Mouse (Mus musculus): ENCODE results near the gene Supv3l1.
"Not testable (repeated sequence)": the region's sequence is repeated elsewhere in the genome, so short reads cannot be mapped to it uniquely, and the experiment has no call there.

Supv3l1 gene

DNA sequence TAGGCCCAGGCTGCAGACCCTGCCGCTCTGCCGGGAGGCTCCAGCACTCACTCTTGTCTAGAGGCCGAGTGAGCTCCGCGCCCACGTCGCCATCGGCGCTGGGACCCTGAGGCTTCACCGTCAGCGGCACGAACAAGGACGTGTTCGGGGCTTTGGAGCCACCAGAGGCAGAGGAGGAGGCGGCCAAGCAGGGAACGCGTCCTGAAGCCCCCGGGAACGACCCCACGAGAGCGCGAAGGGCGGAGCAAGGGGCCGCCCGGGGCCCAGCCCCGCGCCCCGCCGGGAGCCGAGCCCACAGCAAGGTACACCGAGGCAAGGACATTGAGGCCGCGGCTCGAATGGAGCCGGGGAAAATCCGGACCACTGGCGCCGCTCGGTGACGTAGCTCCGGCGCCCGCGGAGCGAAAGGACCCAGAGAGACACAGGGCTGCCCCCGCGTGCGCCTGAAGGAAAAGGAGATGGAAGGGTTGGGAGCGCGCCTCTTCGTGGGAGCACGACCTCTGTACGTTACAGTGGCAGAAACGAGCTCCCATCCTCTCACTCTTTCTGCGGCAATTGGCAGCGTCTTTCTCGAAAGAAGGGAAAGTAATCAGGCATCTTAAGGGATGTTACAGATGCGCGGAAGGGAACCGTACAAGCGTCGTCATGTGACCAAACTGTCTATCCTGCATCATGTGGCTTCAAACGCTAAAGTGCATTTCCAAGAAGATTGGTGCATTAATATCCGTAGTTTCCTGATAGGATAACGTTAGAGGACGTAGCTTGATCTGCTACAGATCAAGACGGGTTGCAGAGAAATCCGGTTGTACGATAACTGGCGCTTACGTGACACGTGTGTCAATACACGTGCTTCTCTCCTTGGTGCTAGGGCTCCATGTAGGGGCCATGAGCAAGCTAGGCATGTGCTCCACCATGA is at the start of gene Supv3l1, which contains the start of gene 4930507D05Rik:
TSS of gene Supv3l1 (minus strand) at position 375 of the 916 bp plus-strand sequence.
TSS of gene 4930507D05Rik (plus strand) at position 126 of the 916 bp plus-strand sequence.
- DNase-seq (ENCODE audit: low read depth, low spot score): peak; percentile 85

DNA sequence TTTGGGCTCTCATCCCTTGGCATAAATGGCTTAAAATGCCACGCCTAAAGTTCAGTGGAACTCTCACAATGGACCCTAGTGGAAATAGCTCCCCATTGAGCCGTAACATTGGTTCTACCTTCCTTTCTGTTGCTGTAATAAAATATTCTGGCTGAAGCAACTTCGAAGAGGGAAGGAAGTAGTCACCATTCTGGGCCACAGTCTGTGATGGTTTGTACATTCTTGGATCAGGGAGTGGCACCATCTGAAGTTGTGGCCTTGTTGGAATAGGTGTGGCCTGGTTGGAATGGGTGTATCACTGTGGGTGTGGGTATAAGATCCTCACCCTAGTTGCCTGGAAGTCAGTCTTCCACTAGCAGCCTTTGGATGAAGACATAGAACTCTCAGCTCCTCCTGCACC is 42.1 kb upstream of the Supv3l1 start:
- DNase-seq (ENCODE audit: low read depth, low spot score): not testable (repeated sequence)

DNA sequence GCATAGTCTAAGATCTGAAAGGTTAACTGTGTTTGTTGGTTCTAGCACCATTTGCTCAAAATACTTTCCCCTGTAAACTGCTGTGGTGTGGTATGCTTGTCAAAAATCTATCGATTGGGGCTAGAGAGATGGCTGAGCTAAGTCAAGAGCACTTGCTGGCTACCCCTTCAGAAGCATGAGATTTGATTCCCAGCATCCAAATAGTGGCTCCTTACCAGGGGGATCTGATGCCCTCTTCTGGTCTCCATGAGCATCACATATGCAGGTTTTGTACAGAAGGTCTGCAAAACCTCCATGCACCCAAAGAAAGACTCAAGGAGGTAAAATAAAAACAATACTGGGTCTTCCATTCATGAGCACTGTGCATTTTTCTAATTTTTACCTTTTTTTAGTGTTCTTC is 38.7 kb upstream of the Supv3l1 start:
- DNase-seq (ENCODE audit: low read depth, low spot score): peak; percentile 41

DNA sequence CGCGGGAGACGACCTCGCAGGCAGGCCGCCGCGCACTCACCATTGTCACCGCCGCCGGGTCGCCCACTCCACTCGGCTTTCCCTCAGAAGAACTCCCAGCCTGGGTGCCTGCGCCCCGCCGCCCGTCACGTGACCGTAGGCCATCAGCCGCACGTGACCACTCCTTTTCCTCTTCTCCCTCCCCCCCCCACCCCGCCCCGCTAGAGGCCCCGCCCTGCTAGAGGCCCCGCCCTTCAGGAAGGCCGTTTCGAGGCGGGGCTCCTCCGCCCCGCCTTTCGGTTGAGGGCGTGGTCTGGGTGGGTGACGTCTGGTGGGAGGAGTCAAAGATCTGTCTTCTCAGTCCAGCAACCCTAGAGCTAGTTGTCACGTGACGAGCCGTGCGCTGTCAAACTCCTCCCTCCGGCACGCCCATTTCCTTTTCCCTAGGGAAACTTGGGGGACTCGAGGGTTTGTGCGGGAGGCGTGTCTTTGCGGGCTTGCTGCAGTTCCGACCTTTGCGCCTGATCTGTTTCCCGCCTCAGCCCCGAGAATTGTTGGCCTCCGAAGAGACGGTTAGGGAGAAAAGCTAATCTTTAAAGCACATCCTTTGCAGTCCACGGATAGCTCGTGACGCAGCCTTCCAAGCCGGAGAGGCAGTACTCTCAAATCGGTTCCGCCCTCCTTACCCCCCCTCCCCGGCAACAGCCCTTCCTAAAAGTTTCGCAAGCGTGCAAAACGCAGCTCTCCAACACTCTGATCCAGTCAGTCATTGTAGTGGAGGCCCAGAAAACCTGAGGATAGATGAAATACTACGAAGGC is 37.3 kb upstream of the Supv3l1 start, which contains the start of gene Vps26a:
TSS of gene Vps26a (minus strand) at position 188 of the 798 bp plus-strand sequence.
- DNase-seq (ENCODE audit: low read depth, low spot score): peak; percentile 99

DNA sequence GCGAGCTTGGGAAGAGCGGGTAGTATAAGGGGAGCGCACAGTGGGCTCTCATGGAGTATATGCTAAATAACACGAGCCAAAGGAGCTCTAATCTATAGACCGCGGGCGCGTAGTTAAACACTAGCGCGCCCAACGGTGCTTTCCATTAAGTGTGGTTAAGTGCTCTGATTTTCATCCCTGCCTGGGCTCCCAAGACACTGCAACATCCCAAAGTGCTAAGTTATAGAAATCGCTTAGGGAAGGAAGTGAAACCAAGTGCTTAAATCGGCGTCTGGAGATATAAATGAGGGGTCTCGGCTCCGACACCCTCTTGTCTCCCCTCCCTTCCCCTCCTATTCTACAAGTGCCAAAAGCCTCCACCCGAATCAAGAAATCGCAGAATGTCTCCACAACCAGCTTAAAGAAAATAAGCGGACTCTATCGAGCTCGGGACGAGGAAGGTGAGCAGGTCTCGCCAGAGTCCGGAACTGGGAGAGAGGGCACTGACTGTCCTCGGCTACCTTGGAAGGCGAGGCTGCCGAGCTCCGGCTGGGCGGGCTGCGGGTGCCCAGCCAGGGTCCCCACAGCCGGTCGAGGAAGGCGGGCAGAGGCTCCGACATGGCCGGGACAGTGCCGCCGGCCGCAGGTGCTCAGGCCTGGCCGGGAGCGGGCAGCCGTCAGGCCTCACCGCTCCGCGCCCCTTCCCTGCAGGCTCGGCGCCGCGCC is 36.5 kb upstream of the Supv3l1 start:
- peak; percentile 26 for DNase-seq (ENCODE audit: low read depth, low spot score)

DNA sequence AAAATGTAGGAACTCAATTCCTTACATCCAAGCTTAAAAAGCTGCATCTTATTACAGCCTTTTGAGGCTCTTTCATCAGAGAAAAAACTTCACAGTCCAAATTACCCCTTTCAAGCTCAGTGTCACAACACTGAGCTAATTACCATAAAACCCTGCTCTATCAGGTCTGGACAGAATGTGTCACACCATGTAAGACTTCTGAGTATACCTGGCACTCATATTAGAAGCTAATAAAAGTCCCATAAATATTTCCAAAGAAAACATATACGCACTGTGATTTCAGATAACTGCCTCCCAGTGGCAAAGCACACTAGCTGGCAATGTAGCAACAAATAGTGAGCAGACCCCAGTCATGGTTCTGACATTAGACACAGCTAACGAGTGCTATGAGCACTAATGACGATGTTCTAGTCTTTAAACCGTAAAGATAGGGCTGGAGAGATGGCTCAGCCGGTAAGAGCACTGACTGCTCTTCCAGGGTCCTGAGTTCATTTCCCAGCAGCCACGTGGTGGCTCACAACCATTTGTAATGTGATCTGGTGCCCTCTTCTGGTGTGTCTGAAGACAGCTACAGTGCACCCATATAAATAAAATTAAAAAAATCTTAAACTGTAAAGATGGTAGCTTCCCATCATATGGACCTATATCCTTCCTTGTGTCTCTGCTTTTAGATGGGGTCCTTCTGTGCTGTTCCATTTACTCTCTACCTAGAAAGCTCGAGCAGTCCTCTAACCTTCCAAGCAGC is 31.7 kb upstream of the Supv3l1 start:
- no peak for DNase-seq (ENCODE audit: low read depth, low spot score)

DNA sequence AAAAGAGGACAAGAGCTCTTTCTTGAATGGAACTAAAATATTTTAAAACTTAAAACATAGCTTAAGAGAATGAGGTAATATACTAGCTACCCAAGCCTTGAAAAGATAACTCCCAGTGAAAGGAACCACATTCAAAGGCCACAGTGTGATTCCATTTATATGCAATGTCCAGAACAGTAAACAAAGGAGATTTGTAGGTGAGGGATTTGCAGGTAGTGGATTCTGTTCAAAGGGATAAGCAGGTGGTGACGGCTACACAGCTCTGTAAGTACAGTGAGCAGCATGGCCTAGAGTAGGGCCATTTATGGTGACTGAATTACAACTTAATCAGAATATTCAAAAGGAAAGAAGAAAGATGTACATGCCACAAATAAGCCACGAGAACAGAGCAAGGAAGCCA is 27.4 kb upstream of the Supv3l1 start:
- DNase-seq (ENCODE audit: low read depth, low spot score): no peak

DNA sequence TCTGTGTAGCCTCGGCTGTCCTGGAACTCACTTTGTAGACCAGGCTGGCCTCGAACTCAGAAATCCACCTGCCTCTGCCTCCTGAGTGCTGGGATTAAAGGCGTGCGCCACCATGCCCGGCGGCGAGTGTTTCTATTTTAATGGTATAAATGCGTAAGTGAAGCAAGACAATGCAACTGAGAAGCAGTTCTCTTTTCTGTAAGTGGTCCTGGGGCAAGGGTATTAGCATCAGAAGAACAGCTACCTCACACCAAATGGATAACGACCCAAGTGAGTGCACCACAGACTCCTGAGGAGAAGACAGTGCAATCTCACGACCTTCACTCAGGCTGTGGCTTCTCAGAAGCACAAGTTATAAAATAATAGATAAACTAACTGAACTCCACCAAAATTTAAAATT is 25.4 kb upstream of the Supv3l1 start:
- DNase-seq (ENCODE audit: low read depth, low spot score): no peak

DNA sequence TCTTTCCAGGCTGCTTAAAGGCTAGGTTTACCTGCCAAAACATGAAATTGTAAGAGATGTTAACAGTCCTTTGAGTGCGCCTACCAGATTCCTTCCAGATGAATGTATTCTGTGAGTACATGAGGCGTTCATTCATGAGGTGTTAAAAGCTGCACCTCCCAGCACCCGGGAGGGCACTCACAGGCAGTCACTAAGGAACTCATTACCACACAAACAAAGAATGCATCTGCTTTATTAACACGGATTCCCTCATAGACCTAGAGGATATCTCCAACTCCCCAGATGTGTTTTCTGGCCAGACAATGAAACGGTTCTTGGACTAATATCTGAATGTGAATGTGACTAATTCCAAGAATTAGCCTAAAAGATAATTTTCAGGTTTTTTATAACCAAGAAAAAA is 21.6 kb upstream of the Supv3l1 start:
- DNase-seq (ENCODE audit: low read depth, low spot score): no peak

DNA sequence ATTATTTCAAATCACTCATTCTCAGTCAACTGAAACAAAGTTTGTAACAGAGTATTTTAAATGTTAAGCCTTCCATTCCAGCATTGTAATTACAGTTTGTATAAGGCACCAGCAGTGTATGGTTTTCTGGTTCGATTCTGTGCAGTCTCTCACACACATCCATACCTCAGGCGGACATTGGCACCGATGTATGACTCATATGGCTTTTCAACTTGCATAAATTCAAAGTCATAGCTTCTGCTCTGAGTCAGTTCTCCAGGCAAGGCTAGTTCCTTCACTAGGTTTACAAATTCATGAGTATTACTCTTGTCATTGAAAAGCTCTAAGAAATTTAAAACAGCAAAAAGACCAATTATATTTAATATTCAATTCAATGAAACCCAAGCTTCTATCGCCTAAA is 20.2 kb upstream of the Supv3l1 start:
- no peak for DNase-seq (ENCODE audit: low read depth, low spot score)

DNA sequence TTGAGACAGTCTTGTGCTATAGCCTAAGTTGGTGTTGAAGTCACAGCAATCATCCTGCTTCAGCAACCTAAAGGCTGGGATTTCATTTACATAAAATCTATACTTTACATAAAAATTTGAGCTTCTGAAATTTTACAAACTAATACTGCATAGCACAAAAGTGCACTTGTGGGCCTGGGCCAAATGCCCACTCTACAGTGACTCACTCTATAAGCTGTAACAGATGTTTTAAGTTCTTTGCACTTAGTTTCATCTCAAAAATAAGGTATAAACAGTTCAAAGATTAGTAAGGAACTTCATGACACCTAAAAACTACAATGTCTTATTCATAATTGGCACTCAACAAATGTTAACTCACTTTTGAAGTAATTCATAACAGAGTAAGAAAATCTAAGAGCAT is 11.8 kb upstream of the Supv3l1 start:
- DNase-seq (ENCODE audit: low read depth, low spot score): no peak

DNA sequence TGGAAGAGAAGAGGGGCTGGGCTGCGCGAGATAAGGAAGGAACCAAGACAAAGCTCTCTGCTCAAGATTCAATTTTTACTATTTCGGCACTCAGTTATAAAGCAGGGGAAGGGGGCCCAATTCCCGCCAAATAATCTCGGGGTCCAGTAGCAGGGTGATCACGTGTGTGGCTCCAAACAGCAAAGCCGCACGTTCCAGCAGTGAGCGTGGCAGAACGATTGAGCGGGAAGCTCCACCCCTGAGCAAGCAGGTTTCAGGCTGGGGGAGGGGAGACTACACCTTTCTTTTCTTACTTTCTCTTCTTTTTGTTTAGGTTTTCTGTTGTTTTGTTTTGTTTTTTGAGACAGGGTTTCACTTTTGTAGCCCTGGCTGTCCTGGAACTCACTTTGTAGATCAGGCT is 2.5 kb upstream of the Supv3l1 start:
- not testable (repeated sequence) for DNase-seq (ENCODE audit: low read depth, low spot score)

DNA sequence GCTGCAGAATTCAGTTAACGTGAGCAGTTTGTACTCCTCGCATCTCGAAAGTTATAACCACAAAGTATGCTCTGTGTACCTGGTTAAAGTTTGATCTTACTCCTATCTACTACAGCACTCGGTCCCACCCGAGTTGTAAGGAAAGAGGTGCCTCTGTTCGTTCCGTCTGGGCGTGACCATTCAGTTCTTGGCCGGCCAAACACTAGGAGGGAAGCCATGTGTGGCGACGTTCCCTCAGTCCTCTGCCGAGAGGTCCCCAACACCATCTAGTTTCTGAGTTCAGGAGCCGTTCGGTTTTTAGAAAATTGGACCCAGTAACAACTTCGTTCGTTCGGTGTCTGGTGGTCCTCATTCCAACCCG is 722 bp upstream of the Supv3l1 start:
- no peak for DNase-seq (ENCODE audit: low read depth, low spot score)

DNA sequence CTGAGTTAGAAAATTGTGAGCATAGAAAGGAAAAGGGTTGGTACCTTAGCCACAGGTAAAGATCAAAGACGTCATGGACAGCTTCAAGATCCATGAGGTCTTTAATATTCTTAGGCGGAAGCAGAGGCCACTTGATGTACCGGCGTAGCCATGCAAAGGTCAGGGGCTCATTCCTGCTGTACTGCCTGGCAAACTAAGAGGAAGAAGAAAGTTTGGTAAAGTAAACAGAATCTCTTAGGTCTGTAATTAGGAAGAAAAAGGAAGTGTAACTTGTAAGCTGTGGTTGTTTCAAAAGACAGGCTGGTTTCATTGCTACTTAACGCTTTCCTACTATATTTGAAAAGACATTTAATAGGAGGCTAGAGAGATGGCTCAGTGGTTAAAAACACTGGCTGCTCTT is 19.1 kb downstream of the Supv3l1 start:
- no peak for DNase-seq (ENCODE audit: low read depth, low spot score)

DNA sequence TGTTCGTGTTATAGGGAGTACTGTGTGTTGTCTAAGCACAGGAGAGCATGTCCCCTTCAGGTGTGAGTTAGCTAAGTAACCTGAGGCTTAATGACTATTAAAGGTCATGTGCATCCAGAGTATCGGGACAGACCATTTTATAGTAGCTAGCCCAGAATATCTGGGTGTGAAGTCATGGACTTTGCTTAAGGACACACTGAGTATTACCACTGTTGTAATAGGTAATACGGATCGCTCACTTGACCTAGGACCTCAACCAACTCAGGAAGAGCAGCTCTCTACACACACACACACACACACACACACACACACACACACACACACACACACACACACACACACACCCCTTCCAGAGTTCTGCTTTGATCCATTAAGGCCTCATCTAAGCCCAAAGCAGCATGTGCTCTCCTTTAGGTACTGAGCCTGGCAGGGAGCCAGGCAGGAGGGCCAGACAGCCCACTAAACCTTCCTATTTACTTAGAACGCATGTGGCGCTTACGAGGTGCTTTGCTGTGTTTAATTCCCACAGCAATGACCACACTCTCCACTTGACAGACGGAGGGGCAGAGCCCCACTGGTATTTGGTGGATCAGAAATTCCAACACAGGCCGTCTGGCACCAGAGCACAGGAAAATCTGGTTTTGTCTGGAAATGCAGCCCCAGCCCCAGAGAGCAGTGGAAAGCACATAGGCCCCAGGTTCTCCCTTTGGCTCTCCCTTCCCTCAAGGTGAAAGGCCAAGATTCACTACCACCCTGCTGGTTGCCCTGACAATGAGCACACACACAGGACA is 24.3 kb downstream of the Supv3l1 start:
- DNase-seq (ENCODE audit: low read depth, low spot score): no peak

DNA sequence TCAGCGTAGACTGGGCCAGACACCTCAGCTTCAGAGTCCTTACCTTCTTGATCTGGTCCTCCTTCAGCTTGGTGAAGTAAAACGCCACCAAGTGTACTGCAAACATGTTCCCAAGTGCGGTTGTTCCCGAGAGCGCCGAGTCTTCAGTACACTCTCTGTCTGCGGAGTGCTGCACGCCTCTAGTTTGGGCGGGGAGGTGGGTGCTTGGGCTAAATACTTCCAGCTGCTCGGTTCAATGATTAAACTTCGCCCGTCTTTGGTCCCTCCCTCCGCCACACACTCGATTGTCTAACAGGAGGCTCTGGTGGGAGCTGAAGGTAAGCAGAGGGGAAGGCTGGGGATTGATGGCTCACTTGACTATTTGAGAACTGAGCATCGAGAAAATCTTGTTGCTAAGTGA is 27.3 kb downstream of the Supv3l1 start, which contains the start of gene Hkdc1:
TSS of gene Hkdc1 (minus strand) at position 237 of the 400 bp plus-strand sequence.
- DNase-seq (ENCODE audit: low read depth, low spot score): no peak

DNA sequence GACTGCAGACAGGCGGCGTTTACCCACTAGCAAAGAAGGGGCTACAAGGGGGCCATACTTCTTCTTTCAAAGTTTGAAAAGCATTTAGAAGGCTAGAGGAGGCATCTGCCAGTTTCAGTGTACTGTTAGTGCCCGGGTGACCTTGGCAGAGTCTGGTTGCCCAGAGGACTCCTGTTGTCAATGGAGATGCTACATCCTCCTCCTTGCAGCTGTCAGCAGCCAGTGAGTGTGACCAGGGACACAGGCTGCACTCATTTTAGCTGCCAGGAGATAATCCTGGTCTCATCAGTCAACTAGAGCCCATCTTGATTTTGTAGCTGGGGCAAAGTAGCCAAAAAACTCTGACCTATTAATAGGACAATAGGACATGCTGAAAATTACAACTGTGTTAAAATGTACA is 28.4 kb downstream of the Supv3l1 start:
- no peak for DNase-seq (ENCODE audit: low read depth, low spot score)

DNA sequence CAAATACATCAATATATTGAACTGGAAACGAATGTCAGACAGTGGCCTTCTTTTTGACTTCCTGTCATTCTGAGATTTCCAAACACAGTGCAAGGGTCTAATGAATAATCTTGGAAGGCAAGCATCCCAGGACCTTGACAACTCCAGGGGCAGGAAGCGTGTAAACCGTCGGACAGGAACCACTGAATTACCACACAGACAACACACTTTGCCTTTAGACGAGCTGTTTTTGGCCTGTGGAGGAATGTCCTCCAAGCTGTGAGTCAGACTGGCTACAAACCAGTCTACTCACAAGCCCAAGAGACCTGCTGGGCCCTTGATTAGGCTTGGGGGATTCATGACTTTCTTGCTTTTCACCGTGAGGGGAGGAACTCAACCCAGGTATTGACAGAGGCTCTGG is 29.1 kb downstream of the Supv3l1 start:
- no peak for DNase-seq (ENCODE audit: low read depth, low spot score)

DNA sequence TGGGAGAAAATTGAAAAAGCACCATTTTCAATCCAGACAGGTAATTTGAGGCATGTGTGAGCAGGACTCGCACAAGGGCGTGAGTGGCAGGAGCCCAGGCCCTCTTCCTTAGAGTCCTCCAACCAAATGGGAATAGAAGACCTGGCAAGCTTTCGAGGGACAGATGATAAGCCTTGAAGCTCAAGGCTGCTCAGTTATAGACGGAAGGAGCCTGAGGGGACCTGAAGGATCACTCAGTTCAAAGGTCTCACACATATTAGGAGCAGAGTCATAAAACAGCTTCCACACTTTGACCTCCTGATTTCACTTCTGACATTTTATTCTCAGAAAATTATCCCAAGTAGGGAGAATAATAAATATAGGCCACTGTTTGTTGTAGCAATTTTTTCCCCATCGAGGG is 30.1 kb downstream of the Supv3l1 start:
- DNase-seq (ENCODE audit: low read depth, low spot score): no peak

DNA sequence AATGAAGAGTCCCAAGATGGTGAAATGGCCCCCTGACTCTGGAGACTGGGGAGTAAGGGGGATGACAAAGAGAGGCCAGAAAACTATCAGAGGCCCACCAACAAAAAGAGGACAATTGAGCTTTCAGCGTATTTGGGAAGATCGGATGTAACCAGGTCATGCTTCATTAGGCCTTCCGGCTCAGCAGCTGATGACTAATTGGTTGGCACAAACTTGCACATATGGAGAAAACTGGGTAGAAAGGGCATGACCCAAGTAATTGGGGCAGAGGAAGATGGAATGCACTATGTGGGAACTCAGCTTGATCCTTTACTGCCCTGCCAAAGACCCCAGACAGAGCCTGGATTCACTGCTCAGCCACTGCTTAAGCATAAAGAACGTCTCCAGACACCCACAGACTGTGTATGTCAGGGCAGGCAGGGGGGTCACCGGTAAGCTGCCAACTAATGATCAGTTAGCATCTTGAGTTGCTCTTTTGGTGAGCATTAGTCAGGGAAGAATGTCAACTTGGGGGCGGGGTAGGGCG is 30.6 kb downstream of the Supv3l1 start:
- no peak for DNase-seq (ENCODE audit: low read depth, low spot score)

Data from embryo, embryonic 11.5 days (tissue).